Mouse (Mus musculus) effector memory CD4-positive, alpha-beta T cell, adult 5 months (primary cell): ENCODE results near the gene Trpd52l3. TPM values are rescaled to one million over a fixed set of nuclear protein-coding genes. Genes with fewer than 3 reads are reported as not detected.

Experiments
- polyA plus RNA-seq: library from polyadenylated mRNA; unstranded; fragments of 100-300 nt; shearing (Covaris generic); gene quantifications from one replicate; pipeline ENCODE4 v1.2.1, GENCODE M21; 2017

The Trpd52l3 gene
- not detected for polyA plus RNA-seq

DNA sequence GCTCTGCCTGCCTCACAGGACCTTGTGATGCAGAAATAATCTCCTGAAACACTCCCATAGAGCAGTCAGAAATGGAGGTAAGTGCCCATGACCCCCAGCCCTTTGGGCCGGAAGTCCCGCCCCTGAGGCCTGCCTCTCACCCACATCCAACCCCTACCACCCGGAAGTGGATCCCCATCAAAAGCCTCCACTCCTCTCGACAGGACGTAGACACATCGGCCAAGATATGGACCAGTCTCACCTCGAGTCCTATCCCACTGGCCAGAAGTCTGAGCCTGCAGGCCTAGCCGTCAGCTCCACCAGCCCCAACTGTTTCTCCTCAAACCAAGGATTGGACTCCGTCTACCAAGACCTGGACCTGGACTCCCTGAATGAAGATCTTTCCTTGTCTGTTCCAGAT lies at the start of gene Trpd52l3:
Gene Trpd52l3 (plus strand): TSS at position 170 of the 400 bp plus-strand sequence.

GRCm38 (mm10) chr19:30029894-30030635 lies 26.5 kb downstream of the Trpd52l3 start, which contains the start of gene Uhrf2:
Gene Uhrf2 (plus strand): TSS chr19:30030513.

Other genes with a start within 250 kb of the Trpd52l3 start
- gene 9930021J03Rik, start 197.8 kb upstream of the Trpd52l3 start, polyA plus RNA-seq, result 21.7 TPM
- gene Ranbp6, start 190.8 kb upstream of the Trpd52l3 start, polyA plus RNA-seq, result 19.4 TPM
- 1.2 TPM for gene Il33, start 78.7 kb upstream of the Trpd52l3 start, polyA plus RNA-seq
- 411 TPM for gene Uhrf2, start 26.7 kb downstream of the Trpd52l3 start, polyA plus RNA-seq
- gene Gldc, start 171.6 kb downstream of the Trpd52l3 start, polyA plus RNA-seq, result 9.4 TPM
- not detected for gene Mbl2, start 229.2 kb downstream of the Trpd52l3 start, polyA plus RNA-seq